Mouse (Mus musculus) lung, postnatal 0 days (tissue): ENCODE data around the gene Prdm16.

Experiments used
- CTCF ChIP-seq: IDR thresholded peaks from 2 replicates; pipeline ENCODE4 v1.5.1; 2016; ENCODE audit warnings: antibody characterized with exemption, mild to moderate bottlenecking
- EP300 ChIP-seq: IDR thresholded peaks from 2 replicates; pipeline ENCODE4 v1.6.1; 2016; ENCODE audit warnings: antibody characterized with exemption, mild to moderate bottlenecking, control low read depth

DNA sequence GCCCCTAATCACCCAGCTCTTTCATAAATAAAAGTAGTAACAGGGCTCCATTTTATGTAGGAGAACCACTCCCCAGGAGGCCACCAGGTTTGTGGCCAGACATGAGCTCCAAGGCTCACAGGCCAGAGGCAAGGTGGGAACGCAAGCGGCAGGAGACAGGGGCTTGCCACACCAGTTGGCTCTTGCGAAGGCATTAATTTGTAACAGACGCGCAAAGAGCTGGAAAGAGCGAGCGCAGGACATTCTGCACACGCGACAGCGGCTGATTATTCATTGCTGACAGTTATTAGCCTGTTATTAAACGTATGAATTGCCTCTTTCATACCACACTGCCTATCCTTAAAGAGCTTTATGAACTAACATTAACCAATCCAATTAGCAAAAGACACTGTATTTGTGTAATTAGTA lies 144.0 kb downstream of the Prdm16 start:
- TF ChIP-seq CTCF (no peak), EP300 (no peak)
